Mouse (Mus musculus) heart, adult 2 months (tissue): Measurements from ENCODE around the gene Eml3.

Experiments
- CTCF ChIP-seq: fragments of 200-600 bp; IDR thresholded peaks from 2 replicates; pipeline ENCODE4 v1.8.1; 2022; ENCODE audit warnings: antibody characterized with exemption, mild to moderate bottlenecking, moderate library complexity
- POLR2A ChIP-seq: fragments of 200-500 bp; IDR thresholded peaks from 2 replicates; pipeline ENCODE4 v1.6.1; 2011; ENCODE audit warnings: mild to moderate bottlenecking, low read depth, low read length, control low read depth; ENCODE audit not compliant: insufficient read depth

GRCm38 (mm10) chr19:8921741-8922140 lies 7.6 kb upstream of the Eml3 start:
- TF ChIP-seq POLR2A (no peak), CTCF (no peak)
